Mouse (Mus musculus): ENCODE measurements around the gene Fam207a.

- TF ChIP-seq POLR2A (IDR thresholded peaks at IDR 0.05; ENCODE audit: insufficient read depth, low read depth, low read length), result no peak
- TF ChIP-seq CTCF (IDR thresholded peaks at IDR 0.05; ENCODE audit: insufficient read depth, low read depth, low read length), result no peak
Observed at GRCm38 (mm10) chr10:77502967-77503922, 12.3 kb downstream of the Fam207a start.

All from olfactory bulb, adult 2 months (tissue).